Mouse (Mus musculus): ENCODE measurements around the gene Nxn. TPM values are rescaled to one million over a fixed set of nuclear protein-coding genes. Genes with fewer than 3 reads are reported as not detected.

The Nxn gene
- polyA plus RNA-seq, 1 experiment from 2014 or later = 2.6 TPM

DNA sequence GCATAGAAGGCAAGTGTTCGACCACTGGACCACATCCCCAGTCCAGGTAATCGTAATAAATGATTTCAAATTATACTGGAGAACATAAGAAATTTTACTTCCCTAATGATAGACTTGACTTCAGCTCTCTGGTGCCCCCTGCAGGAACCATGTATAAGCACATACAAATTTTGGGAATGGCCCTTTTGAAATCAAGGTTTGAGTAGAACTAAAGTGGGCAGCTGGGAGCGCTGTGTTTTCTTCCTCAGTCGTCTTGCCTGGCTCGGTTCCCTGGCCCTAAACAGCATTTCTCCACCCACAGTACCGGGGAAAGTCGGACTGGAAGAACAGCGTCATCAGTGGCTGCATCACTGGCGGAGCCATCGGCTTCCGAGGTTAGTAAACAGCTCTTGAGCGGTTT lies 11.9 kb upstream of the Nxn start:
- H3K4me3 ChIP-seq (ENCODE audit: low read depth, low read length) = no peak overlapping the region
- peaks cover 6% of the 10 kb centered on the region for H3K4me1 ChIP-seq (ENCODE audit: control insufficient read depth, low read depth, low read length)
- no peaks in the 10 kb centered on the region for H3K9me3 ChIP-seq (replicated peaks; ENCODE audit: control insufficient read depth, low read length)
- peaks cover 4% of the 10 kb centered on the region for H3K36me3 ChIP-seq (ENCODE audit: control insufficient read depth, insufficient read depth)
- no peak for ATAC-seq (ENCODE audit: low read depth)
- H3K27ac ChIP-seq (ENCODE audit: low read length) = no peak overlapping the region
- no peak overlapping the region for H3K4me2 ChIP-seq (ENCODE audit: low read depth, low read length)
- WGBS (ENCODE audit: insufficient replicate concordance) = 61% methylated on average over 12 of the region's 12 CpGs
- H3K9ac ChIP-seq (ENCODE audit: low read depth, low read length) = no peak overlapping the region
- no peaks in the 10 kb centered on the region for H3K27me3 ChIP-seq (ENCODE audit: control insufficient read depth, insufficient read depth, low read depth, low read length)

DNA sequence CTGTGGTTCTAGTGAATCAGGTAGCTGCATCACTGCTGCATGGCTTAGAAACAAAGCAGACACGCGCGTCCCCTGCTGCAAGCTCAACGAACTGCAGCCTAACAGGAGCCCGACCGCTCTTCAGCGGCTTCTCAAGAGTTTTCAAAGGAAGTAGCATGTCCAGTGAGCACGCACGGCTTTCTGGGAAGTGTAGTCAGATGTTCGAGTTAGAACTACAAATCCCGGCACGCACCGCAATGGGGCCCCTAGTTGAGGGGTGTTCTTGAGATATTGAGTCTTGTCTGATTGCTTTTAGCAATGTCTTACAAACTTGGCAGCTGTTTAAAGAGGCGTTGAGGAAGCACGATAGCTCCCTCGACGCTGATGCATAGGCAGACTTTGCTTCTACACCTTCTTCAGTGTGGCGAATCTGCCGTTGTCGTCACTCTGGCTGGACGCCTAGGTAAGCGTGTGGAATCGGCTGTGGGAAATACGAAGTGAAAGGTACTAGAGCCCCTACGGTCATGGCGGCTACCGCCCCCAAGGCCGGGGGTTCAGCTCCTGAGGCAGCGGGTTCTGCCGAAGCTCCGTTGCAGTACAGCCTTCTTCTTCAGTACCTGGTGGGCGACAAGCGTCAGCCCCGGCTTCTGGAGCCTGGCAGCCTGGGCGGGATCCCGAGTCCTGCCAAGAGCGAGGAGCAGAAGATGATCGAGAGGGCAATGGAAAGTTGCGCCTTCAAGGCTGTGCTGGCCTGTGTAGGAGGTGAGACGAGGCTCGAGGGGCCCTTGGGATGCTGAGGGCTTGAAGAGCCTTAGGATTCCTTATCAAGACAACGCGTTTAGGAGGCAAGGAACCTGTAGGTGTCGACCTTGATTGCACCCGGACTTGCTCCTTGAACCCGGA lies 8.0 kb upstream of the Nxn start, which contains the start of gene Timm22:
TSS of gene Timm22 (plus strand) at position 251 of the 882 bp plus-strand sequence.
- Histone ChIP-seq H3K4me3 (ENCODE audit: low read depth, low read length) (peak within 1 kb of the TSS; percentile 99), H3K4me1 (ENCODE audit: control insufficient read depth, low read depth, low read length) (peaks cover 6% of the 10 kb centered on the region), H3K9ac (ENCODE audit: low read depth, low read length) (peak within 1 kb of the TSS; percentile 93), H3K27me3 (ENCODE audit: control insufficient read depth, insufficient read depth, low read depth, low read length) (no peaks in the 10 kb centered on the region), H3K4me2 (ENCODE audit: low read depth, low read length) (peak within 1 kb of the TSS; percentile 79), H3K27ac (ENCODE audit: low read length) (peak within 1 kb of the TSS; percentile 81), H3K36me3 (ENCODE audit: control insufficient read depth, insufficient read depth) (no peaks in the 10 kb centered on the region), H3K9me3 (replicated peaks; ENCODE audit: control insufficient read depth, low read length) (no peaks in the 10 kb centered on the region)
- peak; percentile 98 for ATAC-seq (ENCODE audit: low read depth)
- WGBS (ENCODE audit: insufficient replicate concordance) = under 1% methylated on average over 46 of the region's 46 CpGs

DNA sequence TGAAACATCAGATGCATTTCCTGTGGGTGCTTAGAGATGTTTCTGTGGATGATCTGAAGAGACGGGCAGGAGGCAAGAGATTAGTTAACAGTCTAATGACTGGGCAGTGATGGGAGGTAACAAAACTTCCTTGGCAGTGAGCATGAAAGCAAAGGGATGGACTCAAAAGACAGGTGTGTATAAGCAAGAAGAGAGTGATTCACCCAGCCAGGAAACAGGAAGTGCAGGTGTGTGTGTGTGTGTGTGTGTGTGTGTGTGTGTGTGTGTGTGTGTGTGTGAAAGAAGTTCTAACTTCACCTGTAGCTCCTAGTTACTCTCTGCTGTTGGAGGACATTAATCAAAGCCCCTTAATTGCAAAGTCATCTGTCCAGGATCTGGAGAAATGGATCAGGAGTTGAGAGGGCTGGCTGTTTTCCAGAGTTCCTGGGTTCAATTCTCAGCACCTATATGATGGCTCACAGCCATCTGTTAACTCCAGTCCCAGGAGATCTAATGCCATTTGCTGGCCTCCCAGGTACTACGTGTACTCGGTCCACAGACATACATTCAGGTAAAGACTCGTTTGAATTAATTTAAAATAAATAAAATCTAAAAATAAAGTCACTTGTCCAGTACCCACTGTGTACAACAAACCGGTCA lies 6.8 kb upstream of the Nxn start:
- Histone ChIP-seq H3K4me2 (ENCODE audit: low read depth, low read length) (no peak overlapping the region), H3K4me1 (ENCODE audit: control insufficient read depth, low read depth, low read length) (peaks cover 6% of the 10 kb centered on the region), H3K27me3 (ENCODE audit: control insufficient read depth, insufficient read depth, low read depth, low read length) (no peaks in the 10 kb centered on the region), H3K9ac (ENCODE audit: low read depth, low read length) (no peak overlapping the region), H3K27ac (ENCODE audit: low read length) (no peak overlapping the region), H3K36me3 (ENCODE audit: control insufficient read depth, insufficient read depth) (no peaks in the 10 kb centered on the region), H3K4me3 (ENCODE audit: low read depth, low read length) (no peak overlapping the region), H3K9me3 (replicated peaks; ENCODE audit: control insufficient read depth, low read length) (no peaks in the 10 kb centered on the region)
- WGBS (ENCODE audit: insufficient replicate concordance) = 56% methylated on average over 5 of the region's 5 CpGs
- ATAC-seq (ENCODE audit: low read depth) = no peak

DNA sequence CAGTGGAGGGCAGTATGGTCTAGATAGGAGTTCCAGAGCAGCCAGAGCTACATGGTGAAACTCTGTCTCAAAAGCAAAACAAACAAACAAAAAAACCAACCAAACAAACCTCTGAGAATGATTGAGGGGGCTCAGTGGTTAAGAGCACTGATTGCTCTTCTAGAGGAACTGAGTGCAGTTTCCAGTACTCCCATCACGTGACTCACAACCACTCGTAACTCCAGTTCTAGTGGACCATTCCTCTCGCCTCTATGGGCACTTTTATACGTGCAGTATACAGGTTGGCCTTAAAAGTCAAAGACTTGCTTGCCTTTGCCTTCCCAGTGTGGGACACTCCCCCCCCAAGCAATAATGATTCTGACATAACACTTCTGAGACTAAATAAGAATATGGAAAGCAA lies 6.2 kb upstream of the Nxn start:
- H3K36me3 ChIP-seq (ENCODE audit: control insufficient read depth, insufficient read depth) = no peaks in the 10 kb centered on the region
- WGBS (ENCODE audit: insufficient replicate concordance) = 45% methylated on average over 4 of the region's 4 CpGs
- H3K4me2 ChIP-seq (ENCODE audit: low read depth, low read length) = no peak overlapping the region
- peaks cover 6% of the 10 kb centered on the region for H3K4me1 ChIP-seq (ENCODE audit: control insufficient read depth, low read depth, low read length)
- no peaks in the 10 kb centered on the region for H3K27me3 ChIP-seq (ENCODE audit: control insufficient read depth, insufficient read depth, low read depth, low read length)
- no peak overlapping the region for H3K9ac ChIP-seq (ENCODE audit: low read depth, low read length)
- no peak overlapping the region for H3K27ac ChIP-seq (ENCODE audit: low read length)
- ATAC-seq (ENCODE audit: low read depth) = no peak
- H3K4me3 ChIP-seq (ENCODE audit: low read depth, low read length) = no peak overlapping the region
- H3K9me3 ChIP-seq (replicated peaks; ENCODE audit: control insufficient read depth, low read length) = no peaks in the 10 kb centered on the region

DNA sequence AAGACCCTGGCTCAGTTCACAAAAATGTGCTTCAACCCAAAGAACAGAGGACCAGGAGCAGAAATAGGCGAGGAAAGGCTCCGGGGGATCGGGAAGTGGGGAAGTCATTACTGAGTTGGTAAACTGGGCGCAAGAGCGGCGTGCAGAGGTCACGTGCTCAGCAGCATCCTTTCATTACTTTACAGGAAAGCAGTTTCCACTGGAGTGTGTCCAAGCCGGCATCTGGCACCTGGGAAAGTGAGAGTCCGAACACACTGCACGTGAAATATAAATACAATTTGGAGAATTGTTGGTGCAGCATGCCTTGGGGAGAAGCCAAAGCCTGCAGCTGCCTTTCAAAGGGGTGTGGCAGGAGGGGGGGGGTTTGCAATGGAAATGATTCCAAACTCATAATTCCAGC lies 2.5 kb upstream of the Nxn start:
- Histone ChIP-seq H3K27ac (ENCODE audit: low read length) (no peak overlapping the region), H3K27me3 (ENCODE audit: control insufficient read depth, insufficient read depth, low read depth, low read length) (peaks cover 12% of the 10 kb centered on the region), H3K36me3 (ENCODE audit: control insufficient read depth, insufficient read depth) (no peaks in the 10 kb centered on the region), H3K9ac (ENCODE audit: low read depth, low read length) (no peak overlapping the region), H3K4me1 (ENCODE audit: control insufficient read depth, low read depth, low read length) (peaks cover 19% of the 10 kb centered on the region), H3K4me2 (ENCODE audit: low read depth, low read length) (no peak overlapping the region), H3K9me3 (replicated peaks; ENCODE audit: control insufficient read depth, low read length) (no peaks in the 10 kb centered on the region), H3K4me3 (ENCODE audit: low read depth, low read length) (no peak overlapping the region)
- 74% methylated on average over 10 of the region's 10 CpGs for WGBS (ENCODE audit: insufficient replicate concordance)
- no peak for ATAC-seq (ENCODE audit: low read depth)

DNA sequence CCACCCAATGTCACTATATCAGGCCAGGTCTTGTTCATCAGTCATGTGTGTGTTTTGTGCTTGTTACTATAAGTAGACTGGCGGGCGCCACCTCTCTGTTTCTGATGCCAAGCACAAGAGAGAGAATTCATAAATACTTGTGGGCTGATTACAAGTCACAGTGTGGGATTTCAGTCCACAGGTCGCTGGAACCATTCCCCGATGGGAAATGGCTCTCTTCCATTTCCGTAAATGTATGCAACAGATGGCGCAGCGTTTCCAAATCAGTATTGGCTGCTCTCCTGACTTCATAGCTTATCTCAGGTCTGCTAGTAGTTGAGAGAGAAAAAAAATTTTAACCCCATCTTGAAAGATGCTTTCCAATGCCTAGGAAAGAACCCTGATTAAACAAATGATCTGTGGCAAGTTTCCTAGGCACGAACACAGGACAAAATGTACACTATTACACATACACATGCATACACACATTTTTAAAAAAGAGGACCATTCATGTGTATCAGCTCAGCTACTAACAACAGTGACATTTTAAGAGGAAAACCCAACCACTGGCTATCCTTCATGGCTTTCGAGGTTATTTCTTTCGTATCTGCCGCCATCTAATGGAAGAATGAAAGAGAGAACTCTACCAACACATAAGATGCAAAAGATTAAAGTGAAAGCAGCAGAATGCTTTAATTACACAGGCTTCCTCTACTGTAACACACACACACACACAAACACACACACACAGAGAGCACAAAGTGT lies 819 bp upstream of the Nxn start:
- Histone ChIP-seq H3K4me2 (ENCODE audit: low read depth, low read length) (peak overlapping the region; percentile 96), H3K9me3 (replicated peaks; ENCODE audit: control insufficient read depth, low read length) (no peaks in the 10 kb centered on the region), H3K27ac (ENCODE audit: low read length) (no peak overlapping the region), H3K4me1 (ENCODE audit: control insufficient read depth, low read depth, low read length) (peaks cover 19% of the 10 kb centered on the region), H3K36me3 (ENCODE audit: control insufficient read depth, insufficient read depth) (no peaks in the 10 kb centered on the region), H3K9ac (ENCODE audit: low read depth, low read length) (peak overlapping the region; percentile 35; the same call in 1 of the 2 replicates), H3K27me3 (ENCODE audit: control insufficient read depth, insufficient read depth, low read depth, low read length) (peaks cover 12% of the 10 kb centered on the region), H3K4me3 (ENCODE audit: low read depth, low read length) (peak overlapping the region; percentile 68)
- WGBS (ENCODE audit: insufficient replicate concordance) = 8% methylated on average over 11 of the region's 11 CpGs
- 0 out of 2 replicates have a peak, but pooled peaks have one; percentile 31 for ATAC-seq (ENCODE audit: low read depth)

DNA sequence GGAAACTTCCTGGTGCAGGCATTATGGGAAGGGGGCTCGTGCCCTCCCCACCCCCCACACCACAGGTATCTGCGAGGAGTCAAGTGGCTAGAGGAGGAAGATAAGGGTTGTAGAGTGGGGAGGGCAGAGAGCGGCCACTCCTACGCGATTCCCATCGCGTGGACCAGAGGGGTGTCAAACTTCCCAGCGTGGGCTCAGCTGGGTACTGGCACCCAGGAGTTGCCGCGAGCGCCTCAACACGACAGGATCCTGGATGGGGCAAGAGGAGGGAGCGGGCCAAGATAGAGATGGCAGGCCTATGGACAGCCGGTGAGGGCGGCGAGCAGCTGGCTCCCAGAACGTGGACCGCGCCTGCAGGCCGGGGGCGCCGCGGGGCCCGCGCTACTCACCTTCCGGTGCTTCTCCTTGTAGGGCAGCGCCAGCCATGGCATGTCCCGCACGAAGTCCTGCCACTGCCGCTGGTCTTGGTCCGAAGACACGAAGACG lies 585 bp downstream of the Nxn start:
- WGBS (ENCODE audit: insufficient replicate concordance) = under 1% methylated on average over 33 of the region's 33 CpGs
- peak; percentile 33 for ATAC-seq (ENCODE audit: low read depth)
- Histone ChIP-seq H3K9ac (ENCODE audit: low read depth, low read length) (peak overlapping the region; percentile 69), H3K4me2 (ENCODE audit: low read depth, low read length) (peak overlapping the region; percentile 96), H3K27me3 (ENCODE audit: control insufficient read depth, insufficient read depth, low read depth, low read length) (peaks cover 12% of the 10 kb centered on the region), H3K4me1 (ENCODE audit: control insufficient read depth, low read depth, low read length) (peaks cover 19% of the 10 kb centered on the region), H3K27ac (ENCODE audit: low read length) (0 out of 2 replicates have a peak overlapping the region, but pooled peaks have one; percentile 11), H3K36me3 (ENCODE audit: control insufficient read depth, insufficient read depth) (no peaks in the 10 kb centered on the region), H3K9me3 (replicated peaks; ENCODE audit: control insufficient read depth, low read length) (no peaks in the 10 kb centered on the region), H3K4me3 (ENCODE audit: low read depth, low read length) (peak overlapping the region; percentile 68)

DNA sequence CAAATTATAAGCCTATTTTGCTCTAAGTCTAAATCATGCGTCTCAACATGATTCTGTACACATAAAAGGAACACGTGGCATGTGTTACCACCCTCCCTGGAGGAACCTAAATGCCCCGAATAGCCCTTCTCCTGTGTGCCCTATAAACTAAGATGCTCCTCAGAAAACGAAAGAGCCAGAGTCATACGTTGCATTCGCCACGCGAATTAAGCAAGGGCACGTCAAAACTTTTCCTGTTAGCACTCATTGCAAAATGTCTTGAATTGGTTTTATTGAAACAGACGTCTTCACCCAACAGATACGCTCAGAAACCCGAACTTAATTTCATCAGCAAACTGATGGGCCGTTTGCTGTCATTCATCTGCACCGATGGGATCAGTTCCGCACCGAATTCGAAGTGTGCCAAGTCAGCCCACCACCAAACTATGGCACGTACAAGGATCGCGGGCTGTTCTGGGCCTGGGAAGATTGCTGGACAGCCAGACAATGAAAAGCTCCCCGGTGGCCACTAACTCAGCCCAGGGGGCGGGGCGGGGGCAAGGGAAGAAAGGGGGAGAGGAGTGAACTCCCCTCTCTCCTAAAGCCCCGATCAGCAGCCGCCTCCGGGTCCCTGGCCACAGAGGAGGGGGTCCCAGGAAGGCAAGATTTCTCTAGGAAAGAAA lies 1.2 kb downstream of the Nxn start:
- Histone ChIP-seq H3K27ac (ENCODE audit: low read length) (0 out of 2 replicates have a peak overlapping the region, but pooled peaks have one; percentile 11), H3K9ac (ENCODE audit: low read depth, low read length) (peak overlapping the region; percentile 69), H3K36me3 (ENCODE audit: control insufficient read depth, insufficient read depth) (no peaks in the 10 kb centered on the region), H3K4me1 (ENCODE audit: control insufficient read depth, low read depth, low read length) (peaks cover 19% of the 10 kb centered on the region), H3K27me3 (ENCODE audit: control insufficient read depth, insufficient read depth, low read depth, low read length) (peaks cover 12% of the 10 kb centered on the region), H3K4me3 (ENCODE audit: low read depth, low read length) (peak overlapping the region; percentile 68), H3K9me3 (replicated peaks; ENCODE audit: control insufficient read depth, low read length) (no peaks in the 10 kb centered on the region), H3K4me2 (ENCODE audit: low read depth, low read length) (peak overlapping the region; percentile 96)
- no peak for ATAC-seq (ENCODE audit: low read depth)
- WGBS (ENCODE audit: insufficient replicate concordance) = 2% methylated on average over 26 of the region's 26 CpGs
